Mouse (Mus musculus): ENCODE data around the gene Csnk1g1. TPM values are rescaled to one million over a fixed set of nuclear protein-coding genes. Genes with fewer than 3 reads are reported as not detected.
A peak's percentile ranks its signal among the peaks of the same experiment; 100 is the strongest.

The Csnk1g1 gene
- total RNA-seq, 2 experiments from 2014 or later = 11.7 to 29.7 TPM

GRCm38 (mm10) chr9:65987021-65987420 lies 78.3 kb downstream of the Csnk1g1 start:
- ATAC-seq (replicated peaks; ENCODE audit: low FRiP score, poor library complexity, severe bottlenecking) = no peak

GRCm38 (mm10) chr9:65995603-65996376 lies 87.1 kb downstream of the Csnk1g1 start:
- no peak for ATAC-seq (replicated peaks; ENCODE audit: low FRiP score, poor library complexity, severe bottlenecking)

GRCm38 (mm10) chr9:65998965-65999364 lies 90.2 kb downstream of the Csnk1g1 start:
- no peak for ATAC-seq (replicated peaks; ENCODE audit: low FRiP score, poor library complexity, severe bottlenecking)

- no peak for ATAC-seq (replicated peaks; ENCODE audit: low FRiP score, poor library complexity, severe bottlenecking)
These were observed 95.7 kb downstream of the Csnk1g1 start for GRCm38 (mm10) chr9:66004380-66004779.

GRCm38 (mm10) chr9:66007603-66008202 lies 99.0 kb downstream of the Csnk1g1 start:
- ATAC-seq (replicated peaks; ENCODE audit: low FRiP score, poor library complexity, severe bottlenecking) = no peak

GRCm38 (mm10) chr9:66020601-66021000 lies 111.9 kb downstream of the Csnk1g1 start:
- no peak for ATAC-seq (replicated peaks; ENCODE audit: low FRiP score, poor library complexity, severe bottlenecking)

GRCm38 (mm10) chr9:66038082-66038481 lies 129.4 kb downstream of the Csnk1g1 start:
- no peak for ATAC-seq (replicated peaks; ENCODE audit: low FRiP score, poor library complexity, severe bottlenecking)

GRCm38 (mm10) chr9:66038581-66038980 lies 129.9 kb downstream of the Csnk1g1 start:
- ATAC-seq (replicated peaks; ENCODE audit: low FRiP score, poor library complexity, severe bottlenecking) = no peak

- ATAC-seq (replicated peaks; ENCODE audit: low FRiP score, poor library complexity, severe bottlenecking) = no peak
These were observed 130.6 kb downstream of the Csnk1g1 start for GRCm38 (mm10) chr9:66039290-66039689.

GRCm38 (mm10) chr9:66040801-66041200 lies 132.1 kb downstream of the Csnk1g1 start:
- ATAC-seq (replicated peaks; ENCODE audit: low FRiP score, poor library complexity, severe bottlenecking) = no peak

- no peak for ATAC-seq (replicated peaks; ENCODE audit: low FRiP score, poor library complexity, severe bottlenecking)
These were observed 133.6 kb downstream of the Csnk1g1 start for GRCm38 (mm10) chr9:66042331-66042730.

- no peak for ATAC-seq (replicated peaks; ENCODE audit: low FRiP score, poor library complexity, severe bottlenecking)
These were observed 134.5 kb downstream of the Csnk1g1 start for GRCm38 (mm10) chr9:66043241-66043640.

- ATAC-seq (replicated peaks; ENCODE audit: low FRiP score, poor library complexity, severe bottlenecking) = no peak
These were observed 141.3 kb downstream of the Csnk1g1 start for GRCm38 (mm10) chr9:66049931-66050601.

GRCm38 (mm10) chr9:66051493-66051892 lies 142.8 kb downstream of the Csnk1g1 start:
- no peak for ATAC-seq (replicated peaks; ENCODE audit: low FRiP score, poor library complexity, severe bottlenecking)

GRCm38 (mm10) chr9:66052731-66053130 lies 144.0 kb downstream of the Csnk1g1 start:
- no peak for ATAC-seq (replicated peaks; ENCODE audit: low FRiP score, poor library complexity, severe bottlenecking)

GRCm38 (mm10) chr9:66053620-66054019 lies 144.9 kb downstream of the Csnk1g1 start:
- no peak for ATAC-seq (replicated peaks; ENCODE audit: low FRiP score, poor library complexity, severe bottlenecking)

GRCm38 (mm10) chr9:66059583-66060307 lies 151.0 kb downstream of the Csnk1g1 start, which contains the start of gene Ppib:
Ppib (plus strand) TSS chr9:66060222.
- peak; percentile 96 for ATAC-seq (replicated peaks; ENCODE audit: low FRiP score, poor library complexity, severe bottlenecking)

- ATAC-seq (replicated peaks; ENCODE audit: low FRiP score, poor library complexity, severe bottlenecking) = peak; percentile 53
These were observed 151.6 kb downstream of the Csnk1g1 start for GRCm38 (mm10) chr9:66060308-66060647.

GRCm38 (mm10) chr9:66060986-66061385 lies 152.3 kb downstream of the Csnk1g1 start:
- ATAC-seq (replicated peaks; ENCODE audit: low FRiP score, poor library complexity, severe bottlenecking) = no peak

- no peak for ATAC-seq (replicated peaks; ENCODE audit: low FRiP score, poor library complexity, severe bottlenecking)
These were observed 152.9 kb downstream of the Csnk1g1 start for GRCm38 (mm10) chr9:66061656-66062055.

Data from erythroid progenitor cell, adult 5-6 weeks (primary cell).